Mouse (Mus musculus): ENCODE results near the gene Fhit. TPM values are rescaled to one million over a fixed set of nuclear protein-coding genes. Genes with fewer than 3 reads are reported as not detected.

Fhit gene
- polyA plus RNA-seq, 1 experiment from 2014 or later: 1.7 TPM

DNA sequence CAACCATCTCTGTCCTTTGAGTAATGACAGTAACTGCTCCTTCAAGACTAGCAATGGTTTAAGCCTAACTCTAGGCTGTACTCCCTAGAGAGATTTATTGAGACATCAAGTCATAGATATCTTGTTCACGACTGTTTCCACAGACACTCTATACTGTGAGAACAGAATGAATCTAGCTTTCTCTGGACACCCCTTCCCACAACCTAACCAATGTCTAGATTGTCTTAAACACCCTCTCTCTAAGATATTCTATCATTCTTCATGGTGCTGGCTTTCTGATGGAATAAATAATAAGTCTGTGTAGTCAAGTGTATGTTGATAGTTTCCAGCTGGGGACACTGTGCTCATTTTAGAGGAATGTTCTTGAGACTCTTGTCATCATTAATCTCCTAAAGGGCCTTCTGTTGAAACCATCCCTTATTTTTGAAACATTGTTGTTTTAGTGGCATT lies 1148.0 kb downstream of the Fhit start:
- Histone ChIP-seq H3K27ac (replicated peaks; ENCODE audit: low read depth, low read length) (no peak overlapping the region), H3K36me3 (ENCODE audit: control insufficient read depth, insufficient read depth, low read length) (no peaks in the 10 kb centered on the region), H3K9ac (ENCODE audit: low read length) (no peak overlapping the region), H3K27me3 (ENCODE audit: control insufficient read depth, insufficient read depth, low read length) (no peaks in the 10 kb centered on the region), H3K9me3 (ENCODE audit: control insufficient read depth, low read length) (no peaks in the 10 kb centered on the region), H3K4me3 (ENCODE audit: low read depth, low read length) (no peak overlapping the region), H3K4me2 (ENCODE audit: low read depth, severe bottlenecking) (no peak overlapping the region), H3K4me1 (ENCODE audit: control insufficient read depth, insufficient read depth, low read length) (no peaks in the 10 kb centered on the region)
- 69% methylated on average over 1 of the region's 1 CpGs for WGBS
- DNase-seq (ENCODE audit: low spot score): no peak
- ATAC-seq (ENCODE audit: insufficient number of reproducible peaks, low FRiP score, low TSS enrichment, low read depth): no peak

DNA sequence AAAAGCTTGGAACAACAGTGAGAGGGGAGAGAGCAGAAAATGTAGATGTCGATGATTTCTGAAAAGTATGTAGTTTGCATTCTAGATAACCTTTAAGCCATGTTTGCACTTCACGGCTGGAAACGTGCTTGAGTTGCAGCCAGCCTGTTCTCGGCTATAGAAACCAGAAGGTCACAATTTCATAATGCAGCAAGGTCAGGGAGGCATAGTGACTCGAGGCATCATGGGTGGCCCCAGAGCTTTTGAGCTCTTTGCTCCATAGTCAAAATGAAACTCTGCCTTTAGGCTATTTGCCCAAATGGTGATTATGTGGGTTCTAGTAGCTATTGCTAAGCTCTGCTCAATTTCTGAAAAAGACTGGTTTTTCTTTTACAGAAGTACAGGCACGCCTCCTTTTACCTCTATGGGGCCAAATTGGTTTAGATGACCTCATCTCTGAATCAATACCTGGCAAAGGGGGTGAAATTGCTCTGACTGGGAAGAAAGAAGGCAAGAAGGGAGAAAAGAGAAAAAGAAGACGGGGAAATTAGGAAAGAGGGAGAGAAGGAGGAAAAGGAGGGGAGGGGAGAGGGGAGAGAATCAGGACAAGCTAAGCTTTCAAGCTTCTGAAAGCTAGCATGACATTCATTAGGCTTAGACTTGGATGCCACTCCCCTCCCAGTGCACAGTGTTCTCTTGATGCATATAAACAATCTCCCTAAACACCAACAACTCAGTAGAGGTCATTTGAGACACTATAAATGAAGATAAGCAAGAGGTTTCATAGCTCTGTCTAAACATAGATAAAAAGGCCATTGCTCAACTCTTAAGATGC lies 1148.6 kb downstream of the Fhit start:
- H3K27ac ChIP-seq (replicated peaks; ENCODE audit: low read depth, low read length): no peak overlapping the region
- H3K4me1 ChIP-seq (ENCODE audit: control insufficient read depth, insufficient read depth, low read length): no peaks in the 10 kb centered on the region
- no peak overlapping the region for H3K4me2 ChIP-seq (ENCODE audit: low read depth, severe bottlenecking)
- WGBS: 75% methylated on average over 7 of the region's 7 CpGs
- H3K36me3 ChIP-seq (ENCODE audit: control insufficient read depth, insufficient read depth, low read length): no peaks in the 10 kb centered on the region
- no peak for DNase-seq (ENCODE audit: low spot score)
- H3K4me3 ChIP-seq (ENCODE audit: low read depth, low read length): no peak overlapping the region
- H3K9me3 ChIP-seq (ENCODE audit: control insufficient read depth, low read length): no peaks in the 10 kb centered on the region
- no peak for ATAC-seq (ENCODE audit: insufficient number of reproducible peaks, low FRiP score, low TSS enrichment, low read depth)
- H3K9ac ChIP-seq (ENCODE audit: low read length): no peak overlapping the region
- no peaks in the 10 kb centered on the region for H3K27me3 ChIP-seq (ENCODE audit: control insufficient read depth, insufficient read depth, low read length)

DNA sequence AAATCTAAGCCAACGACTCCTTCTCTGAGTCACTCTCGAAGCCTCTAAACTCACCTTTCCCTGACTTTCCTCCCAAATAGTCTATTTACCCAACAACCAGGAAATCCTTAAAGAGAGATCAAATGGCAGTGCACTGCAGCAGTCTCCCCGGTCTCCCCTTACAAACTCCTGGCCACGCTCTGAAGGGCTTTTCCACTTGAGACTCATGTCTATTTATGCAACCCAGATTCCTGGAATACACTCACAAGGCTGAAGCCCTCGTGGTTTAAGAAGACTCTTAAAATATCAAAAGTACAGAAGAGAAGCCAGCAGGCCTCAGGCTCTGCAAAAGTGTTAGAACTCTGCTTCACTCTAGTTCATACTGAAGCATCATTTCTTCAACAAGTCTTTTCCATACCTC lies 1155.6 kb downstream of the Fhit start:
- ATAC-seq (ENCODE audit: insufficient number of reproducible peaks, low FRiP score, low TSS enrichment, low read depth): no peak
- Histone ChIP-seq H3K4me3 (ENCODE audit: low read depth, low read length) (no peak overlapping the region), H3K27me3 (ENCODE audit: control insufficient read depth, insufficient read depth, low read length) (no peaks in the 10 kb centered on the region), H3K4me2 (ENCODE audit: low read depth, severe bottlenecking) (no peak overlapping the region), H3K27ac (replicated peaks; ENCODE audit: low read depth, low read length) (no peak overlapping the region), H3K9ac (ENCODE audit: low read length) (no peak overlapping the region), H3K4me1 (ENCODE audit: control insufficient read depth, insufficient read depth, low read length) (no peaks in the 10 kb centered on the region), H3K9me3 (ENCODE audit: control insufficient read depth, low read length) (no peaks in the 10 kb centered on the region), H3K36me3 (ENCODE audit: control insufficient read depth, insufficient read depth, low read length) (no peaks in the 10 kb centered on the region)
- no peak for DNase-seq (ENCODE audit: low spot score)
- 78% methylated on average over 5 of the region's 5 CpGs for WGBS

GRCm38 (mm10) chr14:10003847-10004246 lies 1158.0 kb downstream of the Fhit start:
- Histone ChIP-seq H3K27ac (replicated peaks; ENCODE audit: low read depth, low read length) (no peak overlapping the region), H3K27me3 (ENCODE audit: control insufficient read depth, insufficient read depth, low read length) (no peaks in the 10 kb centered on the region), H3K36me3 (ENCODE audit: control insufficient read depth, insufficient read depth, low read length) (no peaks in the 10 kb centered on the region), H3K9ac (ENCODE audit: low read length) (no peak overlapping the region), H3K4me1 (ENCODE audit: control insufficient read depth, insufficient read depth, low read length) (no peaks in the 10 kb centered on the region), H3K4me2 (ENCODE audit: low read depth, severe bottlenecking) (no peak overlapping the region), H3K9me3 (ENCODE audit: control insufficient read depth, low read length) (no peaks in the 10 kb centered on the region), H3K4me3 (ENCODE audit: low read depth, low read length) (no peak overlapping the region)
- ATAC-seq (ENCODE audit: insufficient number of reproducible peaks, low FRiP score, low TSS enrichment, low read depth) (no peak), DNase-seq (ENCODE audit: low spot score) (no peak)
- 59% methylated on average over 2 of the region's 2 CpGs for WGBS

GRCm38 (mm10) chr14:9990677-9991076 lies 1171.2 kb downstream of the Fhit start:
- no peaks in the 10 kb centered on the region for H3K27me3 ChIP-seq (ENCODE audit: control insufficient read depth, insufficient read depth, low read length)
- H3K27ac ChIP-seq (replicated peaks; ENCODE audit: low read depth, low read length): no peak overlapping the region
- no peak overlapping the region for H3K4me2 ChIP-seq (ENCODE audit: low read depth, severe bottlenecking)
- no peaks in the 10 kb centered on the region for H3K4me1 ChIP-seq (ENCODE audit: control insufficient read depth, insufficient read depth, low read length)
- no peak overlapping the region for H3K9ac ChIP-seq (ENCODE audit: low read length)
- ATAC-seq (ENCODE audit: insufficient number of reproducible peaks, low FRiP score, low TSS enrichment, low read depth) (no peak), DNase-seq (ENCODE audit: low spot score) (no peak)
- no peaks in the 10 kb centered on the region for H3K36me3 ChIP-seq (ENCODE audit: control insufficient read depth, insufficient read depth, low read length)
- no peaks in the 10 kb centered on the region for H3K9me3 ChIP-seq (ENCODE audit: control insufficient read depth, low read length)
- 85% methylated on average over 1 of the region's 1 CpGs for WGBS
- H3K4me3 ChIP-seq (ENCODE audit: low read depth, low read length): no peak overlapping the region

DNA sequence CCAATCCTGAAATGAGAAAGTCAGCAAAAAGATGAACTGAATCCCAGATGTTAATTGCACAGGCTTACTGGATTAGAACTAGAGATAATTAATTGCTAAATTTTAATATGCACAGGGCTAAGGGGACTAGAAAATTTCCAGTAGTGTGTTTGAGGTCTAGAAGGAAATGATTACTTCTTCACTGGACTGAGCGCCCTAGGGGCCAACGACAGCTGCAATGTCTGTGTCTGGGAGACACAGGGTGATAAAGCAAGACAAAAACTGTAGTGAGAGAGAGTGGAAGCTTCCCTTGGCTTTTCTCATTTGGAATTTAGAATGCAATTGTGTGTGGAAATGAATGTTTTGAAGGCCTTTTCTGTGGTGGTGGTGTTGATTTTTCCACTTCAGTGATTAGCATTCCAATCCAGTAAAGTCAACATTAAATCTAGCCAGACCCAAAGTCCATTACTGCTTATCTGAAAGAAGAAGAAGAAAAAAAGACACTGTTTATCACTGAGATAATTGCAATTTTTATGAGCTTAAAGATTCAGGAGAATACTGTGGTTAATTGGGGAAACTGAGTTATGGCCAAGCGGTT lies 1184.8 kb downstream of the Fhit start:
- ATAC-seq (ENCODE audit: insufficient number of reproducible peaks, low FRiP score, low TSS enrichment, low read depth): no peak
- H3K9ac ChIP-seq (ENCODE audit: low read length): no peak overlapping the region
- H3K27ac ChIP-seq (replicated peaks; ENCODE audit: low read depth, low read length): no peak overlapping the region
- DNase-seq (ENCODE audit: low spot score): no peak
- no peaks in the 10 kb centered on the region for H3K27me3 ChIP-seq (ENCODE audit: control insufficient read depth, insufficient read depth, low read length)
- no peaks in the 10 kb centered on the region for H3K9me3 ChIP-seq (ENCODE audit: control insufficient read depth, low read length)
- 89% methylated on average over 3 of the region's 3 CpGs for WGBS
- no peak overlapping the region for H3K4me2 ChIP-seq (ENCODE audit: low read depth, severe bottlenecking)
- H3K4me1 ChIP-seq (ENCODE audit: control insufficient read depth, insufficient read depth, low read length): no peaks in the 10 kb centered on the region
- H3K4me3 ChIP-seq (ENCODE audit: low read depth, low read length): no peak overlapping the region
- no peaks in the 10 kb centered on the region for H3K36me3 ChIP-seq (ENCODE audit: control insufficient read depth, insufficient read depth, low read length)

DNA sequence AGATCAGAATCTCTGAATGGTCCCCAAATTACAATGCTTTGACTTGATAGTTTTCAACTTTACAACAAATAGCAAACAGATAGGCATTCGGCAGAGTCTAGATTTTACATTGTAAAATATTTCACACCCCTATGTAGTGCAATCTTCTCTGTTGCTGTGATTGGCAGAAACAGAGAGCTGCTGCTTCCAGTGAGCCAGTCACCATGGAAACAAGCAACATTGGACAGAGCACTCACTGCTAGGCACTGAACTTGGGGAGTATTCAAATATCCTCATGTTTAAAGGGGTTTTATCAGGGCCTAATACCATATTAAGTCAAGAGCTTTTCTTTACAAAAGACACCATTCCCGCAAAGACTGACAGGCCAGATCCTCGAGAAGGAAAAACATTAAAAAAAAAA lies 1187.4 kb downstream of the Fhit start:
- Histone ChIP-seq H3K4me1 (ENCODE audit: control insufficient read depth, insufficient read depth, low read length) (no peaks in the 10 kb centered on the region), H3K4me3 (ENCODE audit: low read depth, low read length) (no peak overlapping the region), H3K27me3 (ENCODE audit: control insufficient read depth, insufficient read depth, low read length) (no peaks in the 10 kb centered on the region), H3K4me2 (ENCODE audit: low read depth, severe bottlenecking) (no peak overlapping the region), H3K36me3 (ENCODE audit: control insufficient read depth, insufficient read depth, low read length) (no peaks in the 10 kb centered on the region), H3K9me3 (ENCODE audit: control insufficient read depth, low read length) (no peaks in the 10 kb centered on the region), H3K27ac (replicated peaks; ENCODE audit: low read depth, low read length) (no peak overlapping the region), H3K9ac (ENCODE audit: low read length) (no peak overlapping the region)
- 86% methylated on average over 3 of the region's 3 CpGs for WGBS
- DNase-seq (ENCODE audit: low spot score) (no peak), ATAC-seq (ENCODE audit: insufficient number of reproducible peaks, low FRiP score, low TSS enrichment, low read depth) (no peak)

DNA sequence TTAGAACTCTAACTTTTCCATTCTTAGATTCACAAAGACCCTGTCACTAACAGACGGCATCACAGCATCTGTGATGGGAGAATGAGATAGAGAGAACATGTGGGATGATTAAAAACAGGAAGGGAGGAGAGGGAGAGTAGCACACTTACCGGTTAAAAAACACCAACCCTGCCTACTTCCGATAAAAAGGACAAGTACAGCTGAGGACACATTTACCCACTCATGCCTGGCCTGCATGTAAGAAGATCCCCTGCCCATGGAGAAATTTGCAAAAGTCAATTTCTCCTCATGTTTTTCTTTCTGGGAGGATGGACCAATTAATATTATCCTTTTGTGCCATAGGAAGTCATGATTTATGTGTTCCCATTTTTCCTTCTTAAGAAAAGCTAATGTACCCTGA lies 1198.0 kb downstream of the Fhit start:
- Histone ChIP-seq H3K4me1 (ENCODE audit: control insufficient read depth, insufficient read depth, low read length) (no peaks in the 10 kb centered on the region), H3K27me3 (ENCODE audit: control insufficient read depth, insufficient read depth, low read length) (no peaks in the 10 kb centered on the region), H3K36me3 (ENCODE audit: control insufficient read depth, insufficient read depth, low read length) (no peaks in the 10 kb centered on the region), H3K27ac (replicated peaks; ENCODE audit: low read depth, low read length) (no peak overlapping the region), H3K9ac (ENCODE audit: low read length) (no peak overlapping the region), H3K4me3 (ENCODE audit: low read depth, low read length) (no peak overlapping the region), H3K4me2 (ENCODE audit: low read depth, severe bottlenecking) (no peak overlapping the region), H3K9me3 (ENCODE audit: control insufficient read depth, low read length) (no peaks in the 10 kb centered on the region)
- ATAC-seq (ENCODE audit: insufficient number of reproducible peaks, low FRiP score, low TSS enrichment, low read depth): no peak
- DNase-seq (ENCODE audit: low spot score): no peak
- 71% methylated on average over 3 of the region's 3 CpGs for WGBS

All from limb, embryonic 11.5 days (tissue).